Mouse (Mus musculus) heart, embryonic 12.5 days (tissue): ENCODE measurements around the gene Erc2. TPM values are rescaled to one million over a fixed set of nuclear protein-coding genes. Genes with fewer than 3 reads are reported as not detected.

ENCODE experiments used
- ATAC-seq: fragments of 200-750 bp; cut with Nextera tagmentation; 2 replicates; pipeline ENCODE4 v1.8.0; 2017; ENCODE audit warnings: moderate TSS enrichment, moderate library complexity; ENCODE audit not compliant: insufficient number of reproducible peaks, low FRiP score
- H3K27ac ChIP-seq: fragments of 300-500 bp; sonication (generic); 2 replicates; pipeline ENCODE4 v1.5.1; 2016; ENCODE audit warnings: mild to moderate bottlenecking, moderate library complexity; ENCODE audit not compliant: poor library complexity, severe bottlenecking
- H3K27me3 ChIP-seq: fragments of 300-500 bp; sonication (generic); replicated peaks from 2 replicates; pipeline ENCODE4 v1.6.1; 2016; ENCODE audit warnings: mild to moderate bottlenecking, moderate library complexity
- H3K36me3 ChIP-seq: fragments of 300-500 bp; sonication (generic); 2 replicates; pipeline ENCODE4 v1.6.1; 2016; ENCODE audit warnings: mild to moderate bottlenecking, moderate library complexity
- H3K4me1 ChIP-seq: fragments of 300-500 bp; sonication (generic); replicated peaks from 2 replicates; pipeline ENCODE4 v1.6.1; 2016; ENCODE audit warnings: mild to moderate bottlenecking
- H3K4me2 ChIP-seq: fragments of 300-500 bp; sonication (generic); 2 replicates; pipeline ENCODE4 v1.6.1; 2016; ENCODE audit warnings: mild to moderate bottlenecking, moderate library complexity
- H3K4me3 ChIP-seq: fragments of 300-500 bp; sonication (generic); 2 replicates; pipeline ENCODE4 v1.5.1; 2016; ENCODE audit warnings: mild to moderate bottlenecking
- H3K9ac ChIP-seq: fragments of 300-500 bp; sonication (generic); 2 replicates; pipeline ENCODE4 v1.6.1; 2016; ENCODE audit warnings: mild to moderate bottlenecking, moderate library complexity
- H3K9me3 ChIP-seq: fragments of 300-500 bp; sonication (generic); replicated peaks from 2 replicates; pipeline ENCODE4 v1.6.1; 2016; ENCODE audit warnings: mild to moderate bottlenecking, moderate library complexity
- WGBS: fragments of 180-500 bp; shearing (Covaris S2); methylation state at CpG from one replicate; pipeline ENCODE4 v1.1.7; 2016; 5-methylcytosine and 5-hydroxymethylcytosine counted together
- polyA plus RNA-seq: library from polyadenylated mRNA; unstranded; fragments of >200 nt; fragmentation: Nextera tagmentation; extraction: Ambion mirVana; gene quantifications from 2 replicates; pipeline ENCODE4 v1.2.1, GENCODE M21; 2016

Gene Erc2
- polyA plus RNA-seq, 1 experiment from 2014 or later: 3.9 TPM

GRCm38 (mm10) chr14:28010536-28011280 is 388.5 kb downstream of the Erc2 start:
- H3K27ac ChIP-seq: peak overlapping the region; percentile 60; the same call in 1 of the 2 replicates
- H3K27me3 ChIP-seq: 0 out of 2 replicates have a peak, but pooled peaks cover 5% of the 10 kb centered on the region
- H3K4me1 ChIP-seq: peaks cover 21% of the 10 kb centered on the region
- 29% methylated on average over 10 of the region's 10 CpGs for WGBS
- H3K36me3 ChIP-seq: no peaks in the 10 kb centered on the region
- ATAC-seq: no peak
- H3K9me3 ChIP-seq: no peaks in the 10 kb centered on the region
- no peak overlapping the region for H3K4me3 ChIP-seq
- H3K9ac ChIP-seq: no peak overlapping the region
- peak overlapping the region; percentile 22; the same call in 1 of the 2 replicates for H3K4me2 ChIP-seq

- no peak overlapping the region for H3K27ac ChIP-seq
- no peaks in the 10 kb centered on the region for H3K27me3 ChIP-seq
- WGBS: 84% methylated on average over 6 of the region's 6 CpGs
- no peak for ATAC-seq
- no peak overlapping the region for H3K9ac ChIP-seq
- H3K4me1 ChIP-seq: no peaks in the 10 kb centered on the region
- H3K4me2 ChIP-seq: no peak overlapping the region
- H3K36me3 ChIP-seq: no peaks in the 10 kb centered on the region
- no peaks in the 10 kb centered on the region for H3K9me3 ChIP-seq
- no peak overlapping the region for H3K4me3 ChIP-seq
These were observed 401.0 kb downstream of the Erc2 start for GRCm38 (mm10) chr14:28023199-28023598.

GRCm38 (mm10) chr14:28030870-28031269 is 408.6 kb downstream of the Erc2 start:
- 50% methylated on average over 1 of the region's 1 CpGs for WGBS

GRCm38 (mm10) chr14:28035013-28035412 is 412.8 kb downstream of the Erc2 start:
- H3K27me3 ChIP-seq: no peaks in the 10 kb centered on the region
- 39% methylated on average over 2 of the region's 2 CpGs for WGBS
- ATAC-seq: no peak

More at GRCm38 (mm10) chr14:28030870-28031269, 408.6 kb downstream of the Erc2 start:
- H3K27ac ChIP-seq: no peak overlapping the region
- H3K4me2 ChIP-seq: no peak overlapping the region
- no peaks in the 10 kb centered on the region for H3K27me3 ChIP-seq
- H3K4me1 ChIP-seq: 0 out of 2 replicates have a peak, but pooled peaks cover 3% of the 10 kb centered on the region
- H3K36me3 ChIP-seq: no peaks in the 10 kb centered on the region
- H3K9me3 ChIP-seq: no peaks in the 10 kb centered on the region
- H3K4me3 ChIP-seq: no peak overlapping the region
- no peak for ATAC-seq
- no peak overlapping the region for H3K9ac ChIP-seq

GRCm38 (mm10) chr14:28043095-28043494 is 420.9 kb downstream of the Erc2 start:
- Histone ChIP-seq H3K9ac (no peak overlapping the region), H3K4me2 (no peak overlapping the region), H3K36me3 (no peaks in the 10 kb centered on the region), H3K4me3 (no peak overlapping the region), H3K27ac (0 out of 2 replicates have a peak overlapping the region, but pooled peaks have one; percentile 6), H3K9me3 (no peaks in the 10 kb centered on the region), H3K27me3 (no peaks in the 10 kb centered on the region), H3K4me1 (0 out of 2 replicates have a peak, but pooled peaks cover 5% of the 10 kb centered on the region)
- ATAC-seq: 0 out of 2 replicates have a peak, but pooled peaks have one; percentile 42
- 51% methylated on average over 4 of the region's 4 CpGs for WGBS

More at GRCm38 (mm10) chr14:28035013-28035412, 412.8 kb downstream of the Erc2 start:
- Histone ChIP-seq H3K4me1 (0 out of 2 replicates have a peak, but pooled peaks cover 3% of the 10 kb centered on the region), H3K9me3 (no peaks in the 10 kb centered on the region), H3K4me2 (no peak overlapping the region), H3K36me3 (no peaks in the 10 kb centered on the region), H3K9ac (no peak overlapping the region), H3K27ac (no peak overlapping the region), H3K4me3 (no peak overlapping the region)

- H3K27me3 ChIP-seq: no peaks in the 10 kb centered on the region
- no peak overlapping the region for H3K27ac ChIP-seq
- 83% methylated on average over 5 of the region's 5 CpGs for WGBS
- no peaks in the 10 kb centered on the region for H3K36me3 ChIP-seq
- no peak overlapping the region for H3K4me3 ChIP-seq
- no peak for ATAC-seq
- H3K9ac ChIP-seq: no peak overlapping the region
- peaks cover 21% of the 10 kb centered on the region for H3K4me1 ChIP-seq
- H3K9me3 ChIP-seq: no peaks in the 10 kb centered on the region
- H3K4me2 ChIP-seq: no peak overlapping the region
These were observed 429.4 kb downstream of the Erc2 start for GRCm38 (mm10) chr14:28051646-28052045.

- Histone ChIP-seq H3K27ac (peak overlapping the region; percentile 54; the same call in 1 of the 2 replicates), H3K4me2 (peak overlapping the region; percentile 35)
These were observed 435.1 kb downstream of the Erc2 start for GRCm38 (mm10) chr14:28057159-28057884.

GRCm38 (mm10) chr14:28057885-28058860 is 435.9 kb downstream of the Erc2 start:
- 0 out of 2 replicates have a peak overlapping the region, but pooled peaks have one; percentile 54 for H3K27ac ChIP-seq
- H3K4me2 ChIP-seq: peak overlapping the region; percentile 35
- no peaks in the 10 kb centered on the region for H3K9me3 ChIP-seq
- ATAC-seq: no peak
- no peak overlapping the region for H3K9ac ChIP-seq
- H3K4me3 ChIP-seq: no peak overlapping the region
- 22% methylated on average over 18 of the region's 18 CpGs for WGBS
- H3K4me1 ChIP-seq: peaks cover 38% of the 10 kb centered on the region
- no peaks in the 10 kb centered on the region for H3K36me3 ChIP-seq
- no peaks in the 10 kb centered on the region for H3K27me3 ChIP-seq

More at GRCm38 (mm10) chr14:28057159-28057884, 435.1 kb downstream of the Erc2 start:
- no peak overlapping the region for H3K9ac ChIP-seq
- no peaks in the 10 kb centered on the region for H3K9me3 ChIP-seq
- H3K4me3 ChIP-seq: no peak overlapping the region
- no peaks in the 10 kb centered on the region for H3K36me3 ChIP-seq
- peaks cover 40% of the 10 kb centered on the region for H3K4me1 ChIP-seq
- no peak for ATAC-seq
- WGBS: 42% methylated on average over 11 of the region's 11 CpGs
- H3K27me3 ChIP-seq: no peaks in the 10 kb centered on the region

- H3K27ac ChIP-seq: no peak overlapping the region
- H3K4me1 ChIP-seq: peaks cover 31% of the 10 kb centered on the region
- H3K4me3 ChIP-seq: no peak overlapping the region
- H3K36me3 ChIP-seq: no peaks in the 10 kb centered on the region
- no peaks in the 10 kb centered on the region for H3K27me3 ChIP-seq
- no peak overlapping the region for H3K9ac ChIP-seq
- no peak overlapping the region for H3K4me2 ChIP-seq
- WGBS: 80% methylated on average over 4 of the region's 4 CpGs
- no peak for ATAC-seq
- no peaks in the 10 kb centered on the region for H3K9me3 ChIP-seq
These were observed 438.7 kb downstream of the Erc2 start for GRCm38 (mm10) chr14:28060891-28061290.

GRCm38 (mm10) chr14:28061649-28062375 is 439.6 kb downstream of the Erc2 start:
- 83% methylated on average over 3 of the region's 3 CpGs for WGBS

More at GRCm38 (mm10) chr14:28061649-28062375, 439.6 kb downstream of the Erc2 start:
- Histone ChIP-seq H3K4me2 (no peak overlapping the region), H3K27ac (no peak overlapping the region), H3K9ac (no peak overlapping the region), H3K27me3 (no peaks in the 10 kb centered on the region), H3K9me3 (no peaks in the 10 kb centered on the region), H3K4me3 (no peak overlapping the region), H3K36me3 (no peaks in the 10 kb centered on the region), H3K4me1 (peaks cover 22% of the 10 kb centered on the region)
- ATAC-seq: no peak
